Mouse (Mus musculus) liver, adult 2 months (tissue): Measurements from ENCODE around the gene Cacng4. TPM values are rescaled to one million over a fixed set of nuclear protein-coding genes. Genes with fewer than 3 reads are reported as not detected.

ENCODE experiments used
- DNase-seq: peaks from one replicate; pipeline ENCODE4 v3.0.0-alpha.2; 2011; ENCODE audit warnings: low read depth, low spot score; ENCODE audit errors: extremely low read depth
- H3K27ac ChIP-seq: fragments of 200-500 bp; replicated peaks from 2 replicates; pipeline ENCODE4 v1.5.1; 2012; ENCODE audit warnings: low read depth, mild to moderate bottlenecking, control low read depth, inconsistent platforms, low read length; ENCODE audit not compliant: insufficient read depth
- H3K27me3 ChIP-seq: fragments of 200-500 bp; 2 replicates; pipeline ENCODE4 v1.6.1; 2012; ENCODE audit warnings: mild to moderate bottlenecking, moderate library complexity, low read length, inconsistent platforms; ENCODE audit not compliant: control insufficient read depth, insufficient read depth
- H3K36me3 ChIP-seq: fragments of 200-500 bp; 2 replicates; pipeline ENCODE4 v1.6.1; 2012; ENCODE audit warnings: low read length, inconsistent platforms; ENCODE audit not compliant: control insufficient read depth, insufficient read depth
- H3K4me1 ChIP-seq: fragments of 200-500 bp; 2 replicates; pipeline ENCODE4 v1.6.1; 2011; ENCODE audit warnings: low read length; ENCODE audit not compliant: control insufficient read depth, insufficient read depth
- H3K4me3 ChIP-seq: fragments of 200-500 bp; 2 replicates; pipeline ENCODE4 v1.5.1; 2011; ENCODE audit warnings: low read depth, mild to moderate bottlenecking, control low read depth, low read length, moderate library complexity; ENCODE audit not compliant: insufficient read depth
- H3K79me2 ChIP-seq: fragments of 200-500 bp; 2 replicates; pipeline ENCODE4 v1.6.1; 2012; ENCODE audit warnings: inconsistent platforms, mild to moderate bottlenecking, low read length, moderate library complexity; ENCODE audit not compliant: control insufficient read depth, insufficient read depth
- H3K9ac ChIP-seq: fragments of 200-500 bp; 2 replicates; pipeline ENCODE4 v1.6.1; 2012; ENCODE audit warnings: low read depth, mild to moderate bottlenecking, control low read depth, inconsistent platforms, low read length
- CTCF ChIP-seq: fragments of 200-500 bp; IDR thresholded peaks from 2 replicates; pipeline ENCODE4 v1.5.1; 2011; ENCODE audit warnings: low read depth, low read length, control low read depth
- POLR2A ChIP-seq: fragments of 200-500 bp; IDR thresholded peaks from 2 replicates; pipeline ENCODE4 v1.6.1; 2011; ENCODE audit warnings: low read length, control low read depth; ENCODE audit not compliant: insufficient read depth; ENCODE audit errors: extremely low read depth
- WGBS: fragments of 180-500 bp; shearing (Covaris S2); methylation state at CpG from one replicate; pipeline ENCODE4 v1.1.7; 2018; 5-methylcytosine and 5-hydroxymethylcytosine counted together
- polyA plus RNA-seq: library from polyadenylated mRNA; depleted of rRNA; stranded (reverse); fragments of >200 nt; gene quantifications from 2 replicates; pipeline ENCODE4 v1.2.3, GENCODE M21; 2012
- total RNA-seq: library from RNA; depleted of rRNA; stranded (reverse); fragments of >200 nt; gene quantifications from 2 replicates; pipeline ENCODE4 v1.2.3, GENCODE M21; 2014

The Cacng4 gene
- total and polyA plus RNA-seq, 2 experiments: not detected

- Histone ChIP-seq H3K36me3 (no peaks in the 10 kb centered on the region), H3K27me3 (no peaks in the 10 kb centered on the region), H3K27ac (no peak overlapping the region), H3K4me3 (no peak overlapping the region), H3K4me1 (no peaks in the 10 kb centered on the region), H3K9ac (no peak overlapping the region), H3K79me2 (no peaks in the 10 kb centered on the region)
- TF ChIP-seq POLR2A: no peak
- TF ChIP-seq CTCF: no peak
- no peak for DNase-seq
- 81% methylated on average over 5 of the region's 5 CpGs for WGBS
Measured at GRCm38 (mm10) chr11:107749114-107749513, 45.2 kb downstream of the Cacng4 start.

- 92% methylated on average over 5 of the region's 5 CpGs for WGBS
- TF ChIP-seq CTCF: no peak
- no peak for TF ChIP-seq POLR2A
- DNase-seq: no peak
- Histone ChIP-seq H3K4me1 (no peaks in the 10 kb centered on the region), H3K9ac (no peak overlapping the region), H3K79me2 (no peaks in the 10 kb centered on the region), H3K4me3 (no peak overlapping the region), H3K27ac (no peak overlapping the region), H3K27me3 (no peaks in the 10 kb centered on the region), H3K36me3 (no peaks in the 10 kb centered on the region)
Measured at GRCm38 (mm10) chr11:107748243-107749035, 45.9 kb downstream of the Cacng4 start.

- Histone ChIP-seq H3K27me3 (no peaks in the 10 kb centered on the region), H3K36me3 (no peaks in the 10 kb centered on the region), H3K9ac (no peak overlapping the region), H3K27ac (no peak overlapping the region), H3K4me3 (no peak overlapping the region), H3K4me1 (no peaks in the 10 kb centered on the region), H3K79me2 (no peaks in the 10 kb centered on the region)
- WGBS: 77% methylated on average over 3 of the region's 3 CpGs
- TF ChIP-seq POLR2A (no peak), CTCF (no peak)
- DNase-seq: no peak
Measured at GRCm38 (mm10) chr11:107743100-107743499, 51.3 kb downstream of the Cacng4 start.

- 84% methylated on average over 20 of the region's 20 CpGs for WGBS
- no peaks in the 10 kb centered on the region for H3K79me2 ChIP-seq
- H3K4me1 ChIP-seq: no peaks in the 10 kb centered on the region
- no peaks in the 10 kb centered on the region for H3K36me3 ChIP-seq
- no peak overlapping the region for H3K27ac ChIP-seq
- TF ChIP-seq POLR2A: no peak
- TF ChIP-seq CTCF: no peak
- no peak for DNase-seq
- H3K27me3 ChIP-seq: no peaks in the 10 kb centered on the region
- no peak overlapping the region for H3K9ac ChIP-seq
- H3K4me3 ChIP-seq: no peak overlapping the region
Measured at GRCm38 (mm10) chr11:107738418-107739099, 55.8 kb downstream of the Cacng4 start.

GRCm38 (mm10) chr11:107737886-107738285, 56.5 kb downstream of the Cacng4 start:
- H3K4me3 ChIP-seq: no peak overlapping the region
- no peak overlapping the region for H3K9ac ChIP-seq
- no peaks in the 10 kb centered on the region for H3K79me2 ChIP-seq
- no peaks in the 10 kb centered on the region for H3K36me3 ChIP-seq
- H3K27me3 ChIP-seq: no peaks in the 10 kb centered on the region
- H3K27ac ChIP-seq: no peak overlapping the region
- TF ChIP-seq POLR2A: no peak
- TF ChIP-seq CTCF: no peak
- no peak for DNase-seq
- no peaks in the 10 kb centered on the region for H3K4me1 ChIP-seq
- 83% methylated on average over 6 of the region's 6 CpGs for WGBS

GRCm38 (mm10) chr11:107734133-107734532, 60.2 kb downstream of the Cacng4 start:
- H3K27ac ChIP-seq: no peak overlapping the region
- TF ChIP-seq POLR2A: no peak
- no peak for TF ChIP-seq CTCF
- no peak overlapping the region for H3K9ac ChIP-seq
- H3K79me2 ChIP-seq: no peaks in the 10 kb centered on the region
- WGBS: 73% methylated on average over 7 of the region's 7 CpGs
- no peak for DNase-seq
- no peaks in the 10 kb centered on the region for H3K36me3 ChIP-seq
- H3K27me3 ChIP-seq: no peaks in the 10 kb centered on the region
- H3K4me3 ChIP-seq: no peak overlapping the region
- no peaks in the 10 kb centered on the region for H3K4me1 ChIP-seq
